Comparison of ENCODE assay signal across 14 mouse cellular contexts in genomic region chr5:117159326-117159725, GRCm38 (mm10). TPM values are rescaled to one million over a fixed set of nuclear protein-coding genes. Genes with fewer than 3 reads are reported as not detected.
DNase-seq lines count a peak whose midpoint lies in the region; ATAC-seq and TF ChIP-seq lines count a peak whose summit lies in the region.
"Had no signal": no experiment of that assay in that cellular context is flagged by ENCODE, and none has a peak within 500 bp of the region (broad histone marks: within the 10 kb centered on the region; RNA-seq: fewer than 3 reads in every experiment).

No protein-coding gene starts in this region.

- H3K4me3 ChIP-seq in forebrain, embryonic 10.5 days = no peak overlapping the region
- no peak overlapping the region for H3K4me3 ChIP-seq in forebrain, embryonic 12.5 days (replicated peaks)
- H3K4me3 ChIP-seq in liver, embryonic 13.5 days (replicated peaks) = no peak overlapping the region
- H3K4me3 ChIP-seq in liver, embryonic 12.5 days = no peak overlapping the region
- H3K4me3 ChIP-seq in intestine, embryonic 16.5 days (ENCODE audit: low read length) = no peak overlapping the region
- H3K4me3 ChIP-seq in small intestine, adult 2 months (ENCODE audit: low read depth, low read length) = no peak overlapping the region
- no peak overlapping the region for H3K4me3 ChIP-seq in midbrain, embryonic 15.5 days
- H3K4me3 ChIP-seq: embryonic facial prominence, embryonic 13.5 days had no signal

- TF ChIP-seq POLR2A in small intestine, adult 2 months (IDR thresholded peaks at IDR 0.05; ENCODE audit: low read depth, low read length) = no peak

- ATAC-seq in forebrain, embryonic 12.5 days (ENCODE audit: low FRiP score) = no peak
- ATAC-seq in liver, embryonic 13.5 days (ENCODE audit: low read depth) = peak; percentile 30; the same call in 1 of the 2 replicates
- no peak for ATAC-seq in liver, embryonic 12.5 days
- ATAC-seq in intestine, embryonic 16.5 days = 0 out of 2 replicates have a peak, but pooled peaks have one; percentile 25
- no peak for ATAC-seq in midbrain, embryonic 15.5 days (replicated peaks)
- ATAC-seq: forebrain, postnatal 0 days; hindbrain, embryonic 16.5 days had no signal

- H3K27ac ChIP-seq in forebrain, embryonic 10.5 days = peak overlapping the region; percentile 31; the same call in 1 of the 2 replicates
- H3K27ac ChIP-seq in forebrain, embryonic 12.5 days = no peak overlapping the region
- peak overlapping the region; percentile 67 for H3K27ac ChIP-seq in liver, embryonic 13.5 days
- no peak overlapping the region for H3K27ac ChIP-seq in liver, embryonic 12.5 days
- peak overlapping the region; percentile 87 for H3K27ac ChIP-seq in intestine, embryonic 16.5 days (ENCODE audit: low read length)
- peak overlapping the region; percentile 91 for H3K27ac ChIP-seq in small intestine, adult 2 months (ENCODE audit: insufficient read depth, low read depth, low read length)
- no peak overlapping the region for H3K27ac ChIP-seq in midbrain, embryonic 15.5 days
- H3K27ac ChIP-seq: embryonic facial prominence, embryonic 13.5 days had no signal

- no peak overlapping the region for H3K9ac ChIP-seq in forebrain, embryonic 12.5 days
- no peak overlapping the region for H3K9ac ChIP-seq in liver, embryonic 13.5 days
- no peak overlapping the region for H3K9ac ChIP-seq in liver, embryonic 12.5 days
- no peak overlapping the region for H3K9ac ChIP-seq in intestine, embryonic 16.5 days (ENCODE audit: low read depth, low read length)
- no peak overlapping the region for H3K9ac ChIP-seq in midbrain, embryonic 15.5 days
- H3K9ac ChIP-seq: embryonic facial prominence, embryonic 13.5 days; forebrain, postnatal 0 days had no signal

- peaks cover 19% of the 10 kb centered on the region for H3K4me1 ChIP-seq in forebrain, embryonic 10.5 days
- no peaks in the 10 kb centered on the region for H3K4me1 ChIP-seq in forebrain, embryonic 12.5 days
- H3K4me1 ChIP-seq in liver, embryonic 13.5 days (replicated peaks) = peaks cover 31% of the 10 kb centered on the region
- H3K4me1 ChIP-seq in liver, embryonic 12.5 days = peaks cover 29% of the 10 kb centered on the region
- peaks cover 16% of the 10 kb centered on the region for H3K4me1 ChIP-seq in intestine, embryonic 16.5 days (ENCODE audit: control insufficient read depth, insufficient read depth, low read length)
- peaks cover 33% of the 10 kb centered on the region for H3K4me1 ChIP-seq in small intestine, adult 2 months (ENCODE audit: control insufficient read depth, insufficient read depth, insufficient read length, low read length)
- no peaks in the 10 kb centered on the region for H3K4me1 ChIP-seq in midbrain, embryonic 15.5 days
- H3K4me1 ChIP-seq: embryonic facial prominence, embryonic 13.5 days had no signal

- no peaks in the 10 kb centered on the region for H3K27me3 ChIP-seq in forebrain, embryonic 10.5 days (ENCODE audit: poor library complexity, severe bottlenecking)
- no peaks in the 10 kb centered on the region for H3K27me3 ChIP-seq in forebrain, embryonic 12.5 days
- no peaks in the 10 kb centered on the region for H3K27me3 ChIP-seq in liver, embryonic 13.5 days
- H3K27me3 ChIP-seq in liver, embryonic 12.5 days (replicated peaks) = no peaks in the 10 kb centered on the region
- no peaks in the 10 kb centered on the region for H3K27me3 ChIP-seq in intestine, embryonic 16.5 days (replicated peaks; ENCODE audit: control insufficient read depth, insufficient read depth, low read length)
- no peaks in the 10 kb centered on the region for H3K27me3 ChIP-seq in small intestine, adult 2 months (ENCODE audit: control insufficient read depth, insufficient read depth, low read length)
- no peaks in the 10 kb centered on the region for H3K27me3 ChIP-seq in midbrain, embryonic 15.5 days (replicated peaks)
- H3K27me3 ChIP-seq: embryonic facial prominence, embryonic 13.5 days had no signal

- TF ChIP-seq CTCF in small intestine, adult 2 months (IDR thresholded peaks at IDR 0.05; ENCODE audit: extremely low read depth, insufficient read length, insufficient replicate concordance, low read depth, low read length) = no peak

- H3K36me3 ChIP-seq in forebrain, embryonic 10.5 days (replicated peaks) = no peaks in the 10 kb centered on the region
- no peaks in the 10 kb centered on the region for H3K36me3 ChIP-seq in forebrain, embryonic 12.5 days (replicated peaks)
- H3K36me3 ChIP-seq in liver, embryonic 13.5 days = peaks cover 74% of the 10 kb centered on the region
- peaks cover 78% of the 10 kb centered on the region for H3K36me3 ChIP-seq in liver, embryonic 12.5 days
- H3K36me3 ChIP-seq in intestine, embryonic 16.5 days (ENCODE audit: control insufficient read depth, insufficient read depth, low read length) = no peaks in the 10 kb centered on the region
- peaks cover 9% of the 10 kb centered on the region for H3K36me3 ChIP-seq in small intestine, adult 2 months (ENCODE audit: control insufficient read depth, insufficient read depth, low read length)
- H3K36me3 ChIP-seq in midbrain, embryonic 15.5 days (replicated peaks) = no peaks in the 10 kb centered on the region
- H3K36me3 ChIP-seq: embryonic facial prominence, embryonic 13.5 days had no signal

- WGBS in forebrain, embryonic 10.5 days = 73% methylated on average over 8 of the region's 8 CpGs
- WGBS in forebrain, embryonic 12.5 days = 67% methylated on average over 8 of the region's 8 CpGs
- 64% methylated on average over 8 of the region's 8 CpGs for WGBS in liver, embryonic 13.5 days (ENCODE audit: insufficient replicate concordance)
- WGBS in liver, embryonic 12.5 days (ENCODE audit: insufficient replicate concordance) = 73% methylated on average over 8 of the region's 8 CpGs
- 60% methylated on average over 8 of the region's 8 CpGs for WGBS in intestine, embryonic 16.5 days
- 26% methylated on average over 8 of the region's 8 CpGs for WGBS in small intestine, adult 2 months
- WGBS in midbrain, embryonic 15.5 days = 62% methylated on average over 8 of the region's 8 CpGs

- no peak for DNase-seq in forebrain, embryonic 10.5 days (ENCODE audit: extremely low spot score, low spot score)
- no peak for DNase-seq in liver, embryonic 13.5 days
- no peak for DNase-seq in urinary bladder, adult 2 months (ENCODE audit: low spot score)
- DNase-seq: adrenal gland, postnatal 14 days; cerebellum, adult 18-20 months; forebrain, postnatal 0 days; left cerebral cortex, postnatal 4 days had no signal

- no peaks in the 10 kb centered on the region for H3K9me3 ChIP-seq in forebrain, embryonic 10.5 days
- H3K9me3 ChIP-seq in forebrain, embryonic 12.5 days = no peaks in the 10 kb centered on the region
- no peaks in the 10 kb centered on the region for H3K9me3 ChIP-seq in liver, embryonic 13.5 days (replicated peaks)
- H3K9me3 ChIP-seq in liver, embryonic 12.5 days (replicated peaks) = no peaks in the 10 kb centered on the region
- 0 out of 2 replicates have a peak, but pooled peaks cover 2% of the 10 kb centered on the region for H3K9me3 ChIP-seq in intestine, embryonic 16.5 days (ENCODE audit: control insufficient read depth, low read length)
- H3K9me3 ChIP-seq in midbrain, embryonic 15.5 days = no peaks in the 10 kb centered on the region
- H3K9me3 ChIP-seq: embryonic facial prominence, embryonic 13.5 days had no signal

- H3K4me2 ChIP-seq in forebrain, embryonic 12.5 days = no peak overlapping the region
- no peak overlapping the region for H3K4me2 ChIP-seq in liver, embryonic 13.5 days
- H3K4me2 ChIP-seq in liver, embryonic 12.5 days = no peak overlapping the region
- no peak overlapping the region for H3K4me2 ChIP-seq in intestine, embryonic 16.5 days (ENCODE audit: low read depth, low read length)
- no peak overlapping the region for H3K4me2 ChIP-seq in midbrain, embryonic 15.5 days
- H3K4me2 ChIP-seq: embryonic facial prominence, embryonic 13.5 days had no signal

RNA-seq across cellular contexts. Expression of gene Taok3, which starts 39.4 kb away (rescaled TPM):
- 9.3 and 9.4 TPM in 2 replicates for polyA plus RNA-seq in forebrain, embryonic 10.5 days (2016; fragmentation: Nextera tagmentation; extraction: Ambion mirVana)
- polyA plus RNA-seq in forebrain, embryonic 12.5 days (2016; fragmentation: Nextera tagmentation; extraction: Ambion mirVana) = 24.3 and 24.8 TPM in 2 replicates
- polyA plus RNA-seq in liver, embryonic 13.5 days (2015; fragmentation: Nextera tagmentation; extraction: Ambion mirVana) = 49.3 and 56.2 TPM in 2 replicates
- polyA plus RNA-seq in liver, embryonic 12.5 days (2016; fragmentation: Nextera tagmentation; extraction: Ambion mirVana) = 67.9 and 68.6 TPM in 2 replicates
- polyA plus RNA-seq in intestine, embryonic 16.5 days (2015; fragmentation: Nextera tagmentation; extraction: Ambion mirVana) = 51.5 and 53.7 TPM in 2 replicates
- polyA plus RNA-seq in small intestine, adult 2 months (2012; rRNA removed) = 10.7 and 32.0 TPM in 2 replicates
- polyA plus RNA-seq in urinary bladder, adult 2 months (2012; rRNA removed) = 18.1 and 21.7 TPM in 2 replicates
- polyA plus RNA-seq in midbrain, embryonic 15.5 days (2015; fragmentation: Nextera tagmentation; extraction: Ambion mirVana) = 58.8 and 59.2 TPM in 2 replicates

RNA-seq across cellular contexts. Expression of gene Suds3, which starts 43.4 kb away (rescaled TPM):
- 78.5 and 81.4 TPM in 2 replicates for polyA plus RNA-seq in forebrain, embryonic 10.5 days (2016; fragmentation: Nextera tagmentation; extraction: Ambion mirVana)
- polyA plus RNA-seq in forebrain, embryonic 12.5 days (2016; fragmentation: Nextera tagmentation; extraction: Ambion mirVana) = 113 and 116 TPM in 2 replicates
- 38.1 and 43.2 TPM in 2 replicates for polyA plus RNA-seq in liver, embryonic 13.5 days (2015; fragmentation: Nextera tagmentation; extraction: Ambion mirVana)
- polyA plus RNA-seq in liver, embryonic 12.5 days (2016; fragmentation: Nextera tagmentation; extraction: Ambion mirVana) = 61.2 and 66.4 TPM in 2 replicates
- 20.9 and 53.6 TPM in 2 replicates for polyA plus RNA-seq in intestine, embryonic 16.5 days (2015; fragmentation: Nextera tagmentation; extraction: Ambion mirVana)
- 51.1 and 114 TPM in 2 replicates for polyA plus RNA-seq in small intestine, adult 2 months (2012; rRNA removed)
- 69.9 and 73.2 TPM in 2 replicates for polyA plus RNA-seq in urinary bladder, adult 2 months (2012; rRNA removed)
- polyA plus RNA-seq in midbrain, embryonic 15.5 days (2015; fragmentation: Nextera tagmentation; extraction: Ambion mirVana) = 87.3 and 87.4 TPM in 2 replicates

Comparison
In these comparisons a context has a peak if more than half of its experiments do, and no peak if none do; other contexts are left out.
1. H3K27ac ChIP-seq: peak in forebrain, embryonic 10.5 days (single experiment), liver, embryonic 13.5 days (single experiment), intestine, embryonic 16.5 days (single experiment) and small intestine, adult 2 months (single experiment); none in forebrain, embryonic 12.5 days (single experiment), liver, embryonic 12.5 days (single experiment) and midbrain, embryonic 15.5 days (single experiment).
2. ATAC-seq: peak in liver, embryonic 13.5 days (single experiment) and intestine, embryonic 16.5 days (single experiment); none in forebrain, embryonic 12.5 days (single experiment), liver, embryonic 12.5 days (single experiment) and midbrain, embryonic 15.5 days (single experiment).